Mouse (Mus musculus) olfactory bulb, adult 2 months (tissue): ENCODE measurements around the gene Rad54l2.

Experiments used
- CTCF ChIP-seq: fragments of 200-500 bp; IDR thresholded peaks from 2 replicates; pipeline ENCODE4 v1.5.1; 2012; ENCODE audit warnings: low read depth, mild to moderate bottlenecking, low read length, moderate library complexity; ENCODE audit not compliant: insufficient read depth
- POLR2A ChIP-seq: fragments of 200-500 bp; IDR thresholded peaks from 2 replicates; pipeline ENCODE4 v1.6.1; 2012; ENCODE audit warnings: mild to moderate bottlenecking, low read depth, low read length, moderate library complexity; ENCODE audit not compliant: insufficient read depth

GRCm38 (mm10) chr9:106652720-106653119 is 136.3 kb downstream of the Rad54l2 start:
- TF ChIP-seq POLR2A (no peak), CTCF (no peak)
